Comparison of ENCODE assay signal across 16 mouse cellular contexts in the genomic region with DNA sequence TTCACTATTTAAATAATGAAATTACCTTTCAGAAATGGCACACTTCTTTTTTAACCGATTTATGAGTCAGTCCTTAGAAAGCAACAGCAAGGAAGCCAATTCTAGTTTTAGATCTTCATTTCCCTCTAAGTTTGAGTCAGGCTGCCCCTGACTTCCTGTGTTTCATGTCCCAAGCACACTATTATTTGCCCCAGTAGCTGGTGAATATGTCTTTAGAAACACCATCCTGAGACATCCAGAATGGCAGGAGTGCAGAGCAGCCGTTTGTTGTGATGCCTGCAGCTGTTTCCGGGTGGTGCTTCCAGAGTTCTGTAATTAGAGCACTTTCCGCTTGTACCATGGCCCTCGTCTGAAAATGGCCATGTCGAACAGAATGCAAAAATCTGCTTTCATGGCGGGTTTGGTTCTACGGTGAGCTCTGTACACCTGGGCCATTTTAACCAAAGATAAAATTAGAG.
DNase-seq lines count a peak whose midpoint lies in the region; ATAC-seq and TF ChIP-seq lines count a peak whose summit lies in the region.
"Had no signal": no experiment of that assay in that cellular context is flagged by ENCODE, and none has a peak within 500 bp of the region (broad histone marks: within the 10 kb centered on the region; RNA-seq: fewer than 3 reads in every experiment).

No protein-coding gene starts in this region.

- H3K4me1 ChIP-seq in lung, embryonic 14.5 days (ENCODE audit: insufficient read depth): no peaks in the 10 kb centered on the region
- H3K4me1 ChIP-seq in thymus, adult 2 months (replicated peaks; ENCODE audit: control insufficient read depth, insufficient read depth, low read length): no peaks in the 10 kb centered on the region; the same call in 1 of the 2 replicates

- no peak for TF ChIP-seq POLR2A in thymus, adult 2 months (IDR thresholded peaks at IDR 0.05; ENCODE audit: control insufficient read depth, extremely low read depth, insufficient read depth, low read length, poor library complexity)

- intact Hi-C loops in gastrocnemius, adult 2 months (cut with DNase I): loop anchor here (2.0 kb wide), 1 partner anchor 24 kb away; no protein-coding TSS in a partner anchor

- 59% methylated on average over 8 of the region's 8 CpGs for WGBS in lung, embryonic 14.5 days
- WGBS in thymus, adult 2 months: 62% methylated on average over 8 of the region's 8 CpGs

- no peak for ATAC-seq in lung, embryonic 14.5 days (ENCODE audit: insufficient read depth)
- peak; percentile 35 for ATAC-seq in inflammation-experienced regulatory T-cells, adult 6 months
- ATAC-seq: forebrain, embryonic 13.5 days had no signal

- no peaks in the 10 kb centered on the region for H3K36me3 ChIP-seq in lung, embryonic 14.5 days (ENCODE audit: insufficient read depth)
- no peaks in the 10 kb centered on the region for H3K36me3 ChIP-seq in thymus, adult 2 months (ENCODE audit: control insufficient read depth, insufficient read depth, low read length)
- H3K36me3 ChIP-seq: heart, embryonic 15.5 days; hindbrain, embryonic 12.5 days had no signal

- H3K4me3 ChIP-seq in gastrocnemius, adult 2 months: peak overlapping the region; percentile 54
- no peak overlapping the region for H3K4me3 ChIP-seq in lung, embryonic 14.5 days (ENCODE audit: low read depth, low read length)
- no peak overlapping the region for H3K4me3 ChIP-seq in thymus, adult 2 months (ENCODE audit: control insufficient read depth, insufficient read depth, low read length)
- H3K4me3 ChIP-seq: forebrain, embryonic 13.5 days; heart, embryonic 15.5 days; hindbrain, embryonic 12.5 days; megakaryocyte, embryonic 14.5 days had no signal

- H3K27me3 ChIP-seq in lung, embryonic 14.5 days (ENCODE audit: insufficient read depth, low read length): no peaks in the 10 kb centered on the region
- no peaks in the 10 kb centered on the region for H3K27me3 ChIP-seq in thymus, adult 2 months (ENCODE audit: control insufficient read depth, insufficient read depth, low read length)
- H3K27me3 ChIP-seq: forebrain, embryonic 13.5 days; heart, embryonic 15.5 days; hindbrain, embryonic 12.5 days; megakaryocyte, embryonic 14.5 days had no signal

- H3K27ac ChIP-seq in gastrocnemius, adult 2 months: peak overlapping the region; percentile 90
- no peak overlapping the region for H3K27ac ChIP-seq in lung, embryonic 14.5 days (ENCODE audit: low read depth)
- H3K27ac ChIP-seq in thymus, adult 2 months (ENCODE audit: control insufficient read depth, insufficient read depth, low read length): no peak overlapping the region
- H3K27ac ChIP-seq: heart, embryonic 15.5 days; hindbrain, embryonic 12.5 days had no signal

- no peaks in the 10 kb centered on the region for H3K9me3 ChIP-seq in lung, embryonic 14.5 days (ENCODE audit: low read depth, low read length)
- H3K9me3 ChIP-seq: forebrain, embryonic 13.5 days; heart, embryonic 15.5 days had no signal

- no peak for TF ChIP-seq CTCF in gastrocnemius, adult 2 months (IDR thresholded peaks at IDR 0.05)
- no peak for TF ChIP-seq CTCF in lung, embryonic 14.5 days (IDR thresholded peaks at IDR 0.05; ENCODE audit: low read depth)
- TF ChIP-seq CTCF in thymus, adult 2 months (IDR thresholded peaks at IDR 0.05; ENCODE audit: borderline replicate concordance, control insufficient read depth, extremely low read depth, insufficient read depth, low read length, poor library complexity): no peak

- DNase-seq in gastrocnemius, adult 2 months: peak; percentile 35
- DNase-seq in gastrocnemius, adult 8-10 months (ENCODE audit: low spot score in 2 of 2): no peak
- DNase-seq in lung, embryonic 14.5 days: peak; percentile 48
- DNase-seq in lung, postnatal 25 days (ENCODE audit: low spot score): no peak
- peak; percentile 17 for DNase-seq in adipocyte (ENCODE audit: low spot score)
- DNase-seq in B cell, adult 2 months: no peak
- DNase-seq in thymus, adult 2 months: no peak
- DNase-seq: cerebellum, adult 8-10 months; kidney, adult 18-20 months; thymus, adult 18-20 months had no signal

- H3K9ac ChIP-seq in lung, embryonic 14.5 days: no peak overlapping the region
- H3K9ac ChIP-seq: forebrain, embryonic 13.5 days; heart, embryonic 15.5 days; hindbrain, embryonic 12.5 days had no signal

- H3K4me2 ChIP-seq in lung, embryonic 14.5 days: no peak overlapping the region
- H3K4me2 ChIP-seq: forebrain, embryonic 13.5 days; heart, embryonic 15.5 days; hindbrain, embryonic 12.5 days; liver, embryonic 11.5 days had no signal

Comparison
In these comparisons a context has a peak if more than half of its experiments do, and no peak if none do; other contexts are left out.
1. DNase-seq: peak in gastrocnemius, adult 2 months (single experiment), lung, embryonic 14.5 days (single experiment) and adipocyte (single experiment); none in gastrocnemius, adult 8-10 months (0 of 2), lung, postnatal 25 days (single experiment), B cell, adult 2 months (0 of 2) and thymus, adult 2 months (single experiment).